In genomic region chr11:49938258-49939164, GRCm38 (mm10) we compare ENCODE assay signal across 9 mouse cellular contexts. TPM values are rescaled to one million over a fixed set of nuclear protein-coding genes. Genes with fewer than 3 reads are reported as not detected.
A peak's percentile ranks its signal among the peaks of the same experiment; 100 is the strongest.
DNase-seq lines count a peak whose midpoint lies in the region; ATAC-seq lines count a peak whose summit lies in the region.
"Had no signal": no experiment of that assay in that cellular context is flagged by ENCODE, and none has a peak within 500 bp of the region (broad histone marks: within the 10 kb centered on the region; RNA-seq: fewer than 3 reads in every experiment).

No protein-coding gene starts in this region.

- H3K9ac ChIP-seq in hindbrain, embryonic 14.5 days: no peak overlapping the region

- intact Hi-C loops in heart, postnatal 36 days (cut with DNase I): no loop called here
- intact Hi-C loops in left cerebral cortex, postnatal 10 days (cut with DNase I): no loop called here

- H3K4me1 ChIP-seq in hindbrain, embryonic 14.5 days (replicated peaks; ENCODE audit: control insufficient read depth, insufficient read depth, low read length): no peaks in the 10 kb centered on the region; the same call in 1 of the 2 replicates

- H3K4me3 ChIP-seq in hindbrain, embryonic 14.5 days (replicated peaks; ENCODE audit: low read length): no peak overlapping the region
- H3K4me3 ChIP-seq: megakaryocyte, embryonic 14.5 days had no signal

- H3K27me3 ChIP-seq in hindbrain, embryonic 14.5 days (ENCODE audit: control insufficient read depth, insufficient read depth, low read length): no peaks in the 10 kb centered on the region

- DNase-seq in heart, adult 11 months: peak; percentile 89
- DNase-seq in heart, postnatal 36 days: no peak
- DNase-seq in cerebellum, adult 9-10 months: peak; percentile 85
- peak; percentile 66 for DNase-seq in hindbrain, embryonic 14.5 days (ENCODE audit: low spot score)
- peak; percentile 64 to 85 for DNase-seq in left cerebral cortex, postnatal 10 days (ENCODE audit: extremely low spot score in 1 of 2, low spot score in 2 of 2)
- DNase-seq in right cerebral cortex, postnatal 10 days (ENCODE audit: low spot score in 2 of 2): peak; percentile 81 to 85
- no peak for DNase-seq in spleen, postnatal 4 days (ENCODE audit: low spot score in 2 of 2)
- DNase-seq in thymus, postnatal 10 days (ENCODE audit: low spot score in 2 of 2): no peak

- peak; percentile 78 for ATAC-seq in hindbrain, embryonic 14.5 days (ENCODE audit: low FRiP score)

- peak overlapping the region; percentile 38; the same call in 1 of the 2 replicates for H3K27ac ChIP-seq in hindbrain, embryonic 14.5 days

- 25% methylated on average over 4 of the region's 4 CpGs for WGBS in hindbrain, embryonic 14.5 days

- no peaks in the 10 kb centered on the region for H3K9me3 ChIP-seq in hindbrain, embryonic 14.5 days (ENCODE audit: control insufficient read depth, low read length)

- no peak overlapping the region for H3K4me2 ChIP-seq in hindbrain, embryonic 14.5 days (replicated peaks)

- no peaks in the 10 kb centered on the region for H3K36me3 ChIP-seq in hindbrain, embryonic 14.5 days (replicated peaks; ENCODE audit: control insufficient read depth, insufficient read depth)

RNA-seq across cellular contexts. Expression of gene Rasgef1c, which starts 36.9 kb away (rescaled TPM):
- under 1 TPM; 0.31 to 0.46 TPM for total RNA-seq in heart, postnatal 36 days (2021)
- 31.7 and 35.3 TPM in 2 replicates for polyA plus RNA-seq in hindbrain, embryonic 14.5 days (2014; fragmentation: Nextera tagmentation; extraction: Ambion mirVana)
- 10 to 100 TPM; 17.5 to 20.2 TPM for total RNA-seq in left cerebral cortex, postnatal 10 days (2021)

Comparison
In these comparisons a context has a peak if more than half of its experiments do, and no peak if none do; other contexts are left out.
1. DNase-seq: peak in heart, adult 11 months (single experiment), cerebellum, adult 9-10 months (single experiment), hindbrain, embryonic 14.5 days (single experiment), left cerebral cortex, postnatal 10 days (2 of 2) and right cerebral cortex, postnatal 10 days (2 of 2); none in heart, postnatal 36 days (0 of 2), spleen, postnatal 4 days (0 of 2) and thymus, postnatal 10 days (0 of 2).
2. RNA of gene Rasgef1c, which starts 36.9 kb away (total RNA-seq): 17.5 to 20.2 TPM in left cerebral cortex, postnatal 10 days; 0.31 to 0.46 TPM in heart, postnatal 36 days; every median in the first group is over 10 times any median in the second.